Mouse (Mus musculus) cortical plate, adult 2 months (tissue): ENCODE measurements around the gene Ubac2.

ENCODE experiments used
- CTCF ChIP-seq: fragments of 200-500 bp; IDR thresholded peaks from 2 replicates; pipeline ENCODE4 v1.5.1; 2011; ENCODE audit warnings: mild to moderate bottlenecking, control low read depth, low read length; ENCODE audit not compliant: insufficient read depth; ENCODE audit errors: extremely low read depth
- POLR2A ChIP-seq: fragments of 200-500 bp; IDR thresholded peaks from 2 replicates; pipeline ENCODE4 v1.6.1; 2011; ENCODE audit warnings: mild to moderate bottlenecking, low read length, control low read depth; ENCODE audit not compliant: insufficient read depth; ENCODE audit errors: extremely low read depth

DNA sequence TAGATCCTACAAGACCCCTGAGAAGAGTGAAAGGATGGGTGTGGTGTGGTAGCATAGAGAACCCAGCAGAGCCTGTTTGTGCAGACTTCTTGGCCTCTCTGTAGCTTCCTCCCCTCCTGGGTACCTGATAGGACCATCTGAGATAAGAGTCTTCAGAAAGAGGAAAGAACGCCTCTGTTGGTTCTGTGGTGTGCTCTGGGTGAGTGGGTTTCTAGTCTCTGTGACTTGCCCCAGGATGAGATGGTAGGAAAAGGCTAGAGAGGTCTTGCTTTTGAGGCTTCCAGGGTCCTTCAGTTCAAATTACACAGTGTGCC is 117.1 kb downstream of the Ubac2 start:
- TF ChIP-seq CTCF (no peak), POLR2A (no peak)
